Mouse (Mus musculus) heart, adult 18-20 months (tissue): Measurements from ENCODE around the gene Doc2g. TPM values are rescaled to one million over a fixed set of nuclear protein-coding genes. Genes with fewer than 3 reads are reported as not detected.

Source experiments
- DNase-seq, 2 experiments: peaks; one replicate each; pipeline ENCODE4 v3.0.0; 2021 to 2022; ENCODE audit warnings: mixed read lengths in 1 of 2
- total RNA-seq, 2 experiments: library from RNA; stranded (reverse); gene quantifications; 2 replicates each; pipeline ENCODE4 v1.2.3; 2021

The Doc2g gene
- total RNA-seq, 2 experiments from 2014 or later, result 241 to 281 TPM

DNA sequence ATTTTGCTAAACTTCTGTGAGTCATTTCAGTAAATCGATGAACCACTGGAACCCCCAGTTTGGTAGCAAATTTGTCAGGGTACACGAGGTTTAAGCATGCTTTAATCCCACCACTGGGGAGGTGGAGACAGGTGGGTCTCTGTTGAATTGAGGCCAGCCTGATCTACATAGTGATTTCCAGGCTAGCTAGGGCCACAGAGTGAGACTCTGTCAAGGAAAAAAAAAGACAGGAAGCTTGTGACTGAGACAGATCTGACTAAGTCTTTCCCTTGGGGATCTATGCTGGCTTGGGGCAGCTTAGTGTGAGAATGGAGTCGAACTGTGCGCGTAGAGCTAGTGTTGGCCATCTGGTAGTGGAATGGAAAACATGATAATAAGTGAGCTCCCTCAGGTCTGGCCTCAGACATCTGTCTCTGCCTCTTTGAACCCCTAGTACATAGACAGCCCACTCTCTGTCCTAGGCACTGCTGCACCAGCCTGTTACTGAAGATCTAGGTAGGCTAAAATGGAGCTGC lies 49.5 kb downstream of the Doc2g start:
- DNase-seq, result peak; percentile 26 to 28

DNA sequence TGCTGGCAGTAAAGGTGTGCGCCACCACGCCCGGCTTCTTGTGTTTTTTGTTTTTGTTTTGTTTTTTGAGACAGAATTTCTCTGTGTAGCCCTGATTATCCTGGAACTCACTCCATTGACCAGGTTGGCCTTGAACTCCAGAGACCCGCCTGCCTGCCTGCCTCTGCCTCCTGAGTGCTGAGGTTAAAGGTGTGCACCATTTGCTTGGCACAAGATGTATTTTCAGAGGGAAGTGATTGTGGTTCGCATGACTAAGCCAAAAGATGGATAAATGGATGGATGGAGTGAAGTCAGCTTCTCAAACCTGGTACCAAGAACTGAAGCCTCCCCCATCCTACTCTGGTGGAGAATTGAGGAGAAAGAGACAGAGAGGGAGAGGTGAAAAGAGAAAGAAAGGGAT lies 51.5 kb downstream of the Doc2g start:
- no peak for DNase-seq

DNA sequence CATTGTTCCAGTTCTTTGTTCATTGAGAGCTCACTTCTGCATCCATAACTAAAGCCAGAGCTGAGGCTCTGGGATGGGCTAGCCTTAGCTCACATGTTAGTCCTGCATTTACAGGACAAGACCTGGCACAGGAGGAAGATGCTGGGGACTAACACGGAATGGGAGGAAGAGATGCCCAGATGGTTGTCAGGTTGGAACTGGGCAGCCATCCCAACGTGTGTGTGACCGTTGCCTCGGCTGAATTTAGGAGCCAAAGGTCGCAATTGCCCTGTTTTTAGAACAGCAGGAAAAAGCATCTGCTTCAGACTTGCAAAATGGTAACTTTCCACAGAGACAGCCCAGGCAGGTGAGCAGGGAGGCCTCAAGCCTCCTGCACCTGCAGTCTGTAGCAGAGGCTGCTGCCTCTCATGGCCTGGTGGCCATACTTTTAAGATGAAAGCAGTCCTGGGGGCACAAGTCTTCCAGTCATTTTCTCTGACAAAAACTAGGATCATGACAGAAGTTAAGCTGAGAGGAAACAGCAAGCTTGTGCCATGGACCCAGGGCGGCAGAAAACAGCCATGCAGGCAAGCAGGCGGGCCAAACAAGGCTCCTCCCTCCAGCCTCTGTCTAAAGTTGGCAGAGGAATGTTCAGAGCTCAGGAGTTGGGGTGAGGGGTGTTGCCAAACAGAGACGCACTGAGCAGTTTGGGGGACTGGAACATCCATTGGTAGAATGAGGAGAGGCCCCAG lies 52.3 kb downstream of the Doc2g start:
- DNase-seq, result no peak

DNA sequence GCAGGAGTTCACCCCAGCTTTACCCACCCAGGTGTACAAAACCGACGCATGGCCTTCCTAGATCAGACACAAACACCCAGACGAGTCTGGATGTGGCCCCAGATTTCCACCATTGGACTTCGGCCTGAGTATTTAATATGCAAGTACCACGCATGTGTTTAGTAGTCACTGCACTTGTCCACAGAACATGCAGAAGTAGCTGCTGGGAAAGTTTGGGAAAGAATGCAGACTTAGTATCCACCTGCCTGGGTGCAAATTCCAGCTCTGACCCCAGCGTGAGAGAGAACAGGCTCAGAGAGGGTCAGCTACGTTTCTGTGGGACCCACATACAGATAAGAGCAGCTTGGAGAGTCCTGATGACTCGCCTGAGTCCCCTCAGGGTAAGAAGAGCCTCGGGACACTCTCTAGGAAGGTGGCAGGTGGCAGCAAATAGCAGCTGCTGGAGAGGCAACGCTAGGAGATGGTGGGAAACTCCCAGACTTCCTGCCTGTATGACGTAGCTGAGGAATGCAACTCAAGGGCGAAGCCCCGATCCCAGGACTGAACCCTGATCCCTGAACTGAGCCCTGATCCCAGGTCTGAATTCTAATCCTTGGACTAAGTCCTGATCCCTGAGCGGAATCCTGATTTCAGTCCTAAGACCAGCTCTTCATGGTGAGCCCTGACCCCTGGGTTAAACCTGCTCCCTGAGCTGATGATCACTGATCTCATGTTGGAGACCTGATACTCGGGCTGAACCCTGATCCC lies 53.0 kb downstream of the Doc2g start:
- DNase-seq, result no peak

Other genes starting within 250 kb of the Doc2g start
- gene Kmt5b, start 235.9 kb upstream of the Doc2g start, total RNA-seq, result 10 to 100 TPM; 27.2 to 29.3 TPM
- 10 to 100 TPM; 11.8 to 15.5 TPM for gene Chka, start 151.5 kb upstream of the Doc2g start, total RNA-seq
- gene Tcirg1, start 96.2 kb upstream of the Doc2g start, total RNA-seq, result 1 to 10 TPM; 8.0 to 9.2 TPM
- gene Ndufs8, start 90.5 kb upstream of the Doc2g start, total RNA-seq, result 100 to 1,000 TPM; 489 to 502 TPM
- gene Aldh3b1, start 73.5 kb upstream of the Doc2g start, total RNA-seq, result 1 to 10 TPM; 1.3 to 2.0 TPM
- 10 to 100 TPM; 17.7 to 23.9 TPM for gene Unc93b1, start 68.1 kb upstream of the Doc2g start, total RNA-seq
- under 1 TPM; 0.28 to 0.30 TPM for gene Aldh3b3, start 44.7 kb upstream of the Doc2g start, total RNA-seq
- gene Aldh3b2, start 31.0 kb upstream of the Doc2g start, total RNA-seq, result under 1 TPM; 0.22 to 0.98 TPM
- gene Acy3, start 16.7 kb upstream of the Doc2g start, total RNA-seq, result 10 to 100 TPM; 24.3 to 28.5 TPM
- not detected for gene Tbx10, start 10.6 kb upstream of the Doc2g start, total RNA-seq
- 100 to 1,000 TPM; 162 to 166 TPM for gene Nudt8, start 2.7 kb upstream of the Doc2g start, total RNA-seq
- 1 to 10 TPM in 1 of 2 experiments, under 1 TPM in 1; 0.84 to 1.1 TPM for gene Gm49405, start 2.7 kb upstream of the Doc2g start, total RNA-seq
- gene Ndufv1, start 9.5 kb downstream of the Doc2g start, total RNA-seq, result 1,000 to 10,000 TPM; 1,128 to 1,150 TPM
- 100 to 1,000 TPM; 350 to 400 TPM for gene Gstp1, start 34.7 kb downstream of the Doc2g start, total RNA-seq
- gene Gstp2, start 42.7 kb downstream of the Doc2g start, total RNA-seq, result 100 to 1,000 TPM; 123 to 134 TPM
- gene Gstp3, start 56.3 kb downstream of the Doc2g start, total RNA-seq, result not detected
- gene Cabp2, start 78.3 kb downstream of the Doc2g start, total RNA-seq, result not detected
- gene Cdk2ap2, start 93.9 kb downstream of the Doc2g start, total RNA-seq, result 10 to 100 TPM; 34.5 to 37.8 TPM
- gene Pitpnm1, start 96.7 kb downstream of the Doc2g start, total RNA-seq, result 10 to 100 TPM; 16.1 to 21.2 TPM
- gene Aip, start 122.5 kb downstream of the Doc2g start, total RNA-seq, result 10 to 100 TPM; 62.1 to 63.2 TPM
- gene Gpr152, start 136.5 kb downstream of the Doc2g start, total RNA-seq, result under 1 TPM in 1 of 2 experiments, not detected in 1; 0.08 TPM
- gene Cabp4, start 140.7 kb downstream of the Doc2g start, total RNA-seq, result under 1 TPM; 0.12 to 0.13 TPM
- gene Coro1b, start 145.3 kb downstream of the Doc2g start, total RNA-seq, result 10 to 100 TPM; 38.3 to 47.6 TPM
- gene Ptprcap, start 150.3 kb downstream of the Doc2g start, total RNA-seq, result 1 to 10 TPM in 1 of 2 experiments, under 1 TPM in 1; 0.69 to 8.4 TPM
- gene Rps6kb2, start 160.0 kb downstream of the Doc2g start, total RNA-seq, result 10 to 100 TPM; 13.1 to 17.1 TPM
- gene Carns1, start 172.2 kb downstream of the Doc2g start, total RNA-seq, result 10 to 100 TPM; 28.3 to 30.5 TPM
- gene Tbc1d10c, start 188.0 kb downstream of the Doc2g start, total RNA-seq, result 10 to 100 TPM; 12.0 to 20.2 TPM
- 100 to 1,000 TPM; 293 to 299 TPM for gene Ppp1ca, start 188.8 kb downstream of the Doc2g start, total RNA-seq
- gene Rad9a, start 198.3 kb downstream of the Doc2g start, total RNA-seq, result 1 to 10 TPM; 4.5 to 4.8 TPM
- gene Clcf1, start 210.9 kb downstream of the Doc2g start, total RNA-seq, result 1 to 10 TPM; 1.2 to 2.3 TPM
- not detected for gene AC109138.7, start 211.0 kb downstream of the Doc2g start, total RNA-seq
- gene Pold4, start 228.6 kb downstream of the Doc2g start, total RNA-seq, result 10 to 100 TPM in 1 of 2 experiments, 1 to 10 TPM in 1; 9.1 to 19.9 TPM